Mouse (Mus musculus): ENCODE measurements around the gene Rpl12. TPM values are rescaled to one million over a fixed set of nuclear protein-coding genes. Genes with fewer than 3 reads are reported as not detected.
"Not testable (repeated sequence)": the region's sequence is repeated elsewhere in the genome, so short reads cannot be mapped to it uniquely, and the experiment has no call there.

Gene Rpl12
- total RNA-seq, 2 experiments from 2014 or later: 52.0 to 67.4 TPM

- peak; percentile 93 for DNase-seq
Measured at GRCm38 (mm10) chr2:32981725-32982271, 20.4 kb downstream of the Rpl12 start, which contains the start of gene Slc2a8. Gene Slc2a8, minus strand, starts transcription at chr2:32982083.

GRCm38 (mm10) chr2:32982700-32983099, 21.3 kb downstream of the Rpl12 start:
- no peak for DNase-seq

- no peak for DNase-seq
Measured at GRCm38 (mm10) chr2:32983617-32984016, 22.3 kb downstream of the Rpl12 start.

- DNase-seq: no peak
Measured at GRCm38 (mm10) chr2:32985844-32986243, 24.5 kb downstream of the Rpl12 start.

- no peak for DNase-seq
Measured at GRCm38 (mm10) chr2:32989376-32989775, 28.0 kb downstream of the Rpl12 start.

- no peak for DNase-seq
Measured at GRCm38 (mm10) chr2:32990167-32990832, 28.9 kb downstream of the Rpl12 start.

GRCm38 (mm10) chr2:32992130-32992529, 30.8 kb downstream of the Rpl12 start:
- no peak for DNase-seq

- no peak for DNase-seq
Measured at GRCm38 (mm10) chr2:32997081-32997480, 35.7 kb downstream of the Rpl12 start.

GRCm38 (mm10) chr2:32997792-32998191, 36.4 kb downstream of the Rpl12 start:
- no peak for DNase-seq

GRCm38 (mm10) chr2:32999752-33000151, 38.4 kb downstream of the Rpl12 start:
- DNase-seq: no peak

- no peak for DNase-seq
Measured at GRCm38 (mm10) chr2:33002144-33002543, 40.8 kb downstream of the Rpl12 start.

- DNase-seq: no peak
Measured at GRCm38 (mm10) chr2:33005041-33005440, 43.7 kb downstream of the Rpl12 start.

GRCm38 (mm10) chr2:33009055-33009454, 47.7 kb downstream of the Rpl12 start:
- DNase-seq: not testable (repeated sequence)

- DNase-seq: no peak
Measured at GRCm38 (mm10) chr2:33014877-33015276, 53.5 kb downstream of the Rpl12 start.

Other genes starting within 250 kb of the Rpl12 start
- 10 to 100 TPM; 17.2 to 20.0 TPM for gene Cdk9, start 248.5 kb upstream of the Rpl12 start, total RNA-seq (2021)
- gene Sh2d3c, start 240.5 kb upstream of the Rpl12 start, total RNA-seq (2021): 1 to 10 TPM; 4.2 to 8.4 TPM
- not detected for gene 6330409D20Rik, start 220.5 kb upstream of the Rpl12 start, total RNA-seq (2021)
- 1 to 10 TPM; 4.9 to 5.7 TPM for gene Tor2a, start 204.3 kb upstream of the Rpl12 start, total RNA-seq (2021)
- gene Ttc16, start 185.9 kb upstream of the Rpl12 start, total RNA-seq (2021): not detected
- gene Ptrh1, start 185.8 kb upstream of the Rpl12 start, total RNA-seq (2021): 1 to 10 TPM; 2.0 to 2.9 TPM
- gene Cfap157, start 177.1 kb upstream of the Rpl12 start, total RNA-seq (2021): not detected
- gene Stxbp1, start 114.3 kb upstream of the Rpl12 start, total RNA-seq (2021): 1 to 10 TPM; 2.7 to 3.8 TPM
- 10 to 100 TPM in 1 of 2 experiments, 1 to 10 TPM in 1; 8.1 to 12.4 TPM for gene Fam129b, start 85.4 kb upstream of the Rpl12 start, total RNA-seq (2021)
- gene Lrsam1, start 55 bp downstream of the Rpl12 start, total RNA-seq (2021): 10 to 100 TPM; 10.4 to 13.5 TPM
- gene Slc2a8, start 20.5 kb downstream of the Rpl12 start, total RNA-seq (2021): 1 to 10 TPM; 9.5 to 9.6 TPM
- 1 to 10 TPM in 1 of 2 experiments, under 1 TPM in 1; 0.49 to 1.7 TPM for gene Garnl3, start 170.1 kb downstream of the Rpl12 start, total RNA-seq (2021)